Mouse (Mus musculus) C2C12 (cell line): ENCODE data around the gene Igsf3.

ENCODE experiments used
- CEBPB ChIP-seq: IDR thresholded peaks from one replicate; pipeline ENCODE4 v1.6.1; 2011; ENCODE audit warnings: low read depth, mild to moderate bottlenecking, control low read depth, moderate library complexity
- CTCF ChIP-seq: IDR thresholded peaks from one replicate; pipeline ENCODE4 v1.5.1; 2011; ENCODE audit not compliant: control insufficient read depth, insufficient read depth, insufficient read length
- FOSL1 ChIP-seq: IDR thresholded peaks from one replicate; pipeline ENCODE4 v1.8.0; 2011; ENCODE audit warnings: mild to moderate bottlenecking, low read length; ENCODE audit not compliant: poor library complexity, insufficient read depth, severe bottlenecking
- MAX ChIP-seq: IDR thresholded peaks from one replicate; pipeline ENCODE4 v1.6.1; 2011; ENCODE audit warnings: mild to moderate bottlenecking, control low read depth
- MYOD1 ChIP-seq: IDR thresholded peaks from one replicate; pipeline ENCODE4 v1.6.1; 2011; ENCODE audit warnings: low read depth; ENCODE audit not compliant: control insufficient read depth, insufficient read length
- MYOG ChIP-seq: IDR thresholded peaks from one replicate; pipeline ENCODE4 v1.6.1; 2011; ENCODE audit not compliant: control insufficient read depth, insufficient read length; ENCODE audit errors: extremely low read depth
- USF1 ChIP-seq: IDR thresholded peaks from one replicate; pipeline ENCODE4 v1.6.1; 2011; ENCODE audit warnings: low read depth, mild to moderate bottlenecking, control low read depth, moderate library complexity

- TF ChIP-seq CTCF (no peak), MAX (no peak), MYOG (no peak), CEBPB (no peak), USF1 (no peak), FOSL1 (no peak), MYOD1 (no peak)
Measured at GRCm38 (mm10) chr3:101396726-101397263, 19.9 kb downstream of the Igsf3 start.
